Mouse (Mus musculus) E14TG2a.4 (cell line): ENCODE results near the gene Tmem175.

Experiments
- CTCF ChIP-seq: conservative IDR thresholded peaks from 2 replicates; pipeline ENCODE4 v1.5.1; 2014; ENCODE audit warnings: low read length
- NANOG ChIP-seq: IDR thresholded peaks from 2 replicates; pipeline ENCODE4 v1.6.1; 2014; ENCODE audit warnings: borderline replicate concordance, low read length, mixed read lengths

- TF ChIP-seq CTCF (no peak), NANOG (no peak)
Measured at GRCm38 (mm10) chr5:108648937-108649576, 19.5 kb downstream of the Tmem175 start.
